In the genomic region with DNA sequence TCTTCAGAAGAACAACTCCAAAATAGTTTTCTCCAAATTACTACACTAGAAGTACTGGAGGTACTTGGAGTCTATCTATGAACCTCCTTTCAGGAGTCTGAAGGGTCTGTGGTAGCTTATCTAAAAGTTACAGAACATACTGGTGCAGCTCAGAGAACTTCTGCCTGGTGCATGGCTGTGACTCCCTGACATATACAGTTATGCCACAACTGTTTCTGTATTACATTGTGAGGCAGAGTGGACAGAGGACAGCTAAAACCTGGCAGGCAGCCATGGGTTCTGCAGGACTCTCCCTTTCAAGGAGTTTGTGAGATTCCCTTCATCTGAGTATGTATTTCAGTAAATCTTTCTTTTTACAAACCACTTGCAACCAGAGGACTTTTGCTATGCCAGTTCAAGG, we compare ENCODE assay signal across 16 mouse cellular contexts. TPM values are rescaled to one million over a fixed set of nuclear protein-coding genes. Genes with fewer than 3 reads are reported as not detected.
DNase-seq lines count a peak whose midpoint lies in the region; ATAC-seq and TF ChIP-seq lines count a peak whose summit lies in the region.
"Had no signal": no experiment of that assay in that cellular context is flagged by ENCODE, and none has a peak within 500 bp of the region (broad histone marks: within the 10 kb centered on the region; RNA-seq: fewer than 3 reads in every experiment).

No protein-coding gene starts in this region.

- no peaks in the 10 kb centered on the region for H3K27me3 ChIP-seq in embryonic facial prominence, embryonic 15.5 days
- H3K27me3 ChIP-seq in embryonic facial prominence, embryonic 10.5 days (replicated peaks; ENCODE audit: low read depth, poor library complexity, severe bottlenecking) = 0 out of 2 replicates have a peak, but pooled peaks cover 10% of the 10 kb centered on the region
- no peaks in the 10 kb centered on the region for H3K27me3 ChIP-seq in liver, postnatal 0 days (ENCODE audit: insufficient read depth, low read length)
- H3K27me3 ChIP-seq: embryonic facial prominence, embryonic 12.5 days; limb, embryonic 13.5 days had no signal

- ATAC-seq in embryonic facial prominence, embryonic 15.5 days (ENCODE audit: insufficient number of reproducible peaks, low FRiP score, low TSS enrichment, low read depth) = no peak
- ATAC-seq in liver, postnatal 0 days = peak; percentile 66

- no peaks in the 10 kb centered on the region for H3K9me3 ChIP-seq in embryonic facial prominence, embryonic 15.5 days (replicated peaks)
- no peaks in the 10 kb centered on the region for H3K9me3 ChIP-seq in embryonic facial prominence, embryonic 10.5 days
- H3K9me3 ChIP-seq in liver, postnatal 0 days (ENCODE audit: low read length) = no peaks in the 10 kb centered on the region
- H3K9me3 ChIP-seq: embryonic facial prominence, embryonic 12.5 days; kidney, embryonic 15.5 days; limb, embryonic 13.5 days had no signal

- no peak overlapping the region for H3K4me2 ChIP-seq in embryonic facial prominence, embryonic 15.5 days (replicated peaks)
- H3K4me2 ChIP-seq in liver, postnatal 0 days (ENCODE audit: low read depth, low read length) = no peak overlapping the region

- H3K27ac ChIP-seq in embryonic facial prominence, embryonic 15.5 days (replicated peaks) = peak overlapping the region; percentile 90
- H3K27ac ChIP-seq in embryonic facial prominence, embryonic 10.5 days (replicated peaks) = no peak overlapping the region
- no peak overlapping the region for H3K27ac ChIP-seq in liver, postnatal 0 days (ENCODE audit: low read depth)
- H3K27ac ChIP-seq: embryonic facial prominence, embryonic 12.5 days; kidney, embryonic 15.5 days had no signal

- TF ChIP-seq POLR2A in brain, embryonic 14.5 days (IDR thresholded peaks at IDR 0.05; ENCODE audit: borderline replicate concordance, extremely low read depth, insufficient read depth, insufficient read length, poor library complexity, severe bottlenecking) = no peak

- no peaks in the 10 kb centered on the region for H3K36me3 ChIP-seq in embryonic facial prominence, embryonic 15.5 days
- no peaks in the 10 kb centered on the region for H3K36me3 ChIP-seq in embryonic facial prominence, embryonic 10.5 days (replicated peaks)
- H3K36me3 ChIP-seq in liver, postnatal 0 days (replicated peaks; ENCODE audit: insufficient read depth, low read length) = no peaks in the 10 kb centered on the region
- H3K36me3 ChIP-seq: embryonic facial prominence, embryonic 12.5 days; kidney, embryonic 15.5 days; limb, embryonic 13.5 days had no signal

- no peak for TF ChIP-seq CTCF in brain, embryonic 14.5 days (IDR thresholded peaks at IDR 0.05; ENCODE audit: borderline replicate concordance, extremely low read depth, insufficient read depth, insufficient read length)
- TF ChIP-seq CTCF in liver, postnatal 0 days (IDR thresholded peaks at IDR 0.05; ENCODE audit: low read depth) = no peak

- H3K4me1 ChIP-seq in embryonic facial prominence, embryonic 15.5 days = peaks cover 13% of the 10 kb centered on the region
- H3K4me1 ChIP-seq in embryonic facial prominence, embryonic 10.5 days = peaks cover 10% of the 10 kb centered on the region
- peaks cover 3% of the 10 kb centered on the region; the same call in 1 of the 2 replicates for H3K4me1 ChIP-seq in liver, postnatal 0 days (ENCODE audit: insufficient read depth)

- intact Hi-C loops in left cerebral cortex, postnatal 36 days (cut with DNase I) = no loop called here

- H3K9ac ChIP-seq in embryonic facial prominence, embryonic 15.5 days = no peak overlapping the region
- H3K9ac ChIP-seq in liver, postnatal 0 days (replicated peaks) = no peak overlapping the region
- H3K9ac ChIP-seq: embryonic facial prominence, embryonic 12.5 days; kidney, embryonic 15.5 days had no signal

- no peak; the same call in 1 of the 2 replicates for TF ChIP-seq EP300 in liver, postnatal 0 days (IDR thresholded peaks at IDR 0.05; ENCODE audit: low read depth)

- DNase-seq in embryonic facial prominence, embryonic 10.5 days (ENCODE audit: low spot score) = no peak
- peak; percentile 8 for DNase-seq in lung, postnatal 10 days
- DNase-seq in lung, adult 18-20 months = no peak
- DNase-seq in brain, embryonic 14.5 days (ENCODE audit: low read depth) = peak; percentile 1
- no peak for DNase-seq in liver, postnatal 0 days
- no peak for DNase-seq in left cerebral cortex, postnatal 36 days (ENCODE audit: low spot score in 2 of 2)
- DNase-seq in urinary bladder, postnatal 14 days (ENCODE audit: low spot score) = no peak
- DNase-seq: cerebellum, adult 8-10 months; gastrocnemius, postnatal 25 days; layer of hippocampus, adult 9-11 months; right cerebral cortex, postnatal 25 days; thymus, postnatal 36 days had no signal

- H3K4me3 ChIP-seq in embryonic facial prominence, embryonic 15.5 days (replicated peaks) = no peak overlapping the region
- H3K4me3 ChIP-seq in embryonic facial prominence, embryonic 10.5 days = no peak overlapping the region
- no peak overlapping the region for H3K4me3 ChIP-seq in liver, postnatal 0 days (ENCODE audit: low read depth, low read length)
- H3K4me3 ChIP-seq: embryonic facial prominence, embryonic 12.5 days; kidney, embryonic 15.5 days; limb, embryonic 13.5 days had no signal

RNA-seq across cellular contexts. Expression of a gene that starts 38.0 kb away (rescaled TPM):
- 69.2 and 82.9 TPM in 2 replicates for polyA plus RNA-seq in embryonic facial prominence, embryonic 15.5 days (2015; fragmentation: Nextera tagmentation; extraction: Ambion mirVana)
- polyA plus RNA-seq in embryonic facial prominence, embryonic 10.5 days (2016; fragmentation: Nextera tagmentation; extraction: Ambion mirVana) = 77.4 and 82.2 TPM in 2 replicates
- 60.1 and 71.8 TPM in 2 replicates for polyA plus RNA-seq in brain, embryonic 14.5 days (2012; rRNA removed)
- 15.7 and 19.6 TPM in 2 replicates for polyA plus RNA-seq in liver, postnatal 0 days (2015; fragmentation: Nextera tagmentation; extraction: Ambion mirVana)
- 10 to 100 TPM; 72.1 to 82.8 TPM for total RNA-seq in left cerebral cortex, postnatal 36 days (2021)

RNA-seq across cellular contexts. Expression of a gene that starts 45.6 kb away (rescaled TPM):
- 2.2 and 3.4 TPM in 2 replicates for polyA plus RNA-seq in embryonic facial prominence, embryonic 15.5 days (2015; fragmentation: Nextera tagmentation; extraction: Ambion mirVana)
- 1.1 and 1.5 TPM in 2 replicates for polyA plus RNA-seq in embryonic facial prominence, embryonic 10.5 days (2016; fragmentation: Nextera tagmentation; extraction: Ambion mirVana)
- polyA plus RNA-seq in brain, embryonic 14.5 days (2012; rRNA removed) = 2.0 and 2.5 TPM in 2 replicates
- polyA plus RNA-seq in liver, postnatal 0 days (2015; fragmentation: Nextera tagmentation; extraction: Ambion mirVana) = 0.21 and 0.36 TPM in 2 replicates
- under 1 TPM; 0.64 to 0.70 TPM for total RNA-seq in left cerebral cortex, postnatal 36 days (2021)
- total RNA-seq: gastrocnemius, postnatal 25 days had no signal

Comparison
In these comparisons a context has a peak if more than half of its experiments do, and no peak if none do; other contexts are left out.
1. DNase-seq: peak in lung, postnatal 10 days (single experiment) and brain, embryonic 14.5 days (single experiment); none in embryonic facial prominence, embryonic 10.5 days (single experiment), lung, adult 18-20 months (0 of 2), liver, postnatal 0 days (single experiment), left cerebral cortex, postnatal 36 days (0 of 2) and urinary bladder, postnatal 14 days (single experiment).